Mouse (Mus musculus) ES-Bruce4 (cell line): Measurements from ENCODE around the gene Adh5.

ENCODE experiments used
- CTCF ChIP-seq: IDR thresholded peaks from one replicate; pipeline ENCODE4 v1.8.1; 2011; ENCODE audit warnings: low read depth, low read length
- POLR2A ChIP-seq: IDR thresholded peaks from one replicate; pipeline ENCODE4 v1.8.1; 2011; ENCODE audit warnings: low read length; ENCODE audit not compliant: insufficient read depth

- TF ChIP-seq POLR2A (no peak), CTCF (no peak)
These were observed 52.6 kb downstream of the Adh5 start for GRCm38 (mm10) chr3:138495166-138496145.
